Mouse (Mus musculus): ENCODE measurements around the gene Gramd1b.

The Gramd1b gene

GRCm38 (mm10) chr9:40426282-40426964, 104.8 kb downstream of the Gramd1b start:
- DNase-seq (ENCODE audit: low read depth, low spot score), result no peak

- no peak for DNase-seq (ENCODE audit: low read depth, low spot score)
Observed at GRCm38 (mm10) chr9:40424874-40425273, 106.3 kb downstream of the Gramd1b start.

DNA sequence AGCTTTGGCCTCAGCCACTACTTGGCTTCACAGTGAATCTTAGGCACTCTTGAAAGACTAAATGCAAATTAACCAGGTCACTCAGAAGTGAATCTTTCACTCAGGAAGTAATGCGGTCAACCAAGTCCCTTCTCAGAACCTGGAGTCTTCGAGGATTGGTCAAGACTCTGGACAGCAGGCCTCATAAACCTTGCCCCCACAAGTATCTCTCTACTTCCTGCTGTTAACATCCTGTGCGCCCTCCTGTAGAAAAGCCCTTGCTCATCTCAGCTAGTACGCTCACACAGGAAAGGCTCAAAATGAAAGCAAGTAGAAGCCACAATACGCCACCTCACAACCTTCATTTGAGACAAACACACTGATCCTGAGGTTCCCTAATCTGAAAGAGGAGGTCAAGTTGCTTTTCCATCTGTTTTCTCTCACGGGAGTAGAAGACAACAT, 107.7 kb downstream of the Gramd1b start:
- no peak for DNase-seq (ENCODE audit: low read depth, low spot score)

- DNase-seq (ENCODE audit: low read depth, low spot score), result no peak
Observed at GRCm38 (mm10) chr9:40422368-40423057, 108.7 kb downstream of the Gramd1b start.

GRCm38 (mm10) chr9:40420652-40421335, 110.4 kb downstream of the Gramd1b start:
- no peak for DNase-seq (ENCODE audit: low read depth, low spot score)

- DNase-seq (ENCODE audit: low read depth, low spot score), result no peak
Observed at GRCm38 (mm10) chr9:40418803-40419202, 112.4 kb downstream of the Gramd1b start.

DNA sequence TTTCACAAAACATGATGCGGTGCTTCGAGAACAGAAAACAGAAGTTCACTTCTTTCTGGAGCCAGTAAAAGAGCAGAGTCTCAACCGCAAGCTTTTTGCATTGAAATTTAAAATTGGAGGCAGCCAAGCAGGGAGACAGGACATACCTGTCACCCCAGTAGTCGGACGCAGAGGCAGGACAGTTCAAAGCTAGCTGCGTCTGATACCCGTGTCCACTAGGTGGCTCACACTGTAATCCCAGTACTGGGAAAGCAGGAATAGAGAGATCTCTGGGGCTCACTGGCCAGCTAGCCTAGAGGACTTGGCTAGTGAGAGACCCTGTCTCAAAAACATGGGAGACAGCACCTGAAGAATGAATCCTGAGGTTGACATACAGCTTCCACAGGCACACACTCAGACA, 115.0 kb downstream of the Gramd1b start:
- no peak for DNase-seq (ENCODE audit: low read depth, low spot score)

DNA sequence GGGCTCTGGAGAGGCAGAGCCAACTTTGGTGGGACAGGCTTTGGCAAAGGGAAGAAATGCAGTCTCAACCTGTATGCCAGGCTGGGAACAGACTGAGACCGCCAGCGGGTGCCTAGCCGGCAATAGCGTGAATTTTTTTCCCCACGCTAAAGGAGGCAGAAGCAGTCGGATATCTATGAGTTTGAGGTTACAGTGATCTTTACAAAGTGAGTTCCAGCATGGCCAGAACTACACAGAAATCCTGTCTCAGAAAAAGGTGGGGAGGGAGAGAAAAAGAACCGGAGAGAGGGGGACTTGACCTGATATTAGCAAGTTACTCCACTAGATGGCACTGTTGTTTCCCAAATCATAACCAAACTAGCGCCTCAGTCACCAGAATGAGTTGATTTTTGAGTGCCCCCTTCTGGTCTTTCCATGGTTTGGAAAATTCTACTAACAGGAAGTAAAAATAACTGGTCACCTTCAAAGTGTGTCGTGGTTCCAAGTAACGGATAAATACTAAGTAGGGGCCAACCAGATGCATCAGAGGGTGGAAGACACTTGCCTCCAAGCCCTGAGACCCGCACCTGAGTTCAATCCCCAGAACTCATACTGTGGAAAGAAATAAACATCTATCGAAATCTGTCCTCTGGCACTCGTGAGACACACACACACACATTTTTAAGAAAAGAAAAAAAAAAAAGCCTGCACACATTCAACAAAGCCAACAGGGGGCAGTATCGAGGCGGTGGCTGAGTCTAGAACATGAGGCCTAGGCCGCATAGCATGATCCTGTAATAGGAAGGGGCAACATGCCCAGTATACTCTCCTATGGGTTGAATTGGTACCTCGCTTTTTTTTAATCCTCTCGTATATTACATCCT, 116.0 kb downstream of the Gramd1b start:
- DNase-seq (ENCODE audit: low read depth, low spot score), result peak; percentile 90

GRCm38 (mm10) chr9:40414498-40414903, 116.7 kb downstream of the Gramd1b start:
- DNase-seq (ENCODE audit: low read depth, low spot score), result peak; percentile 77

DNA sequence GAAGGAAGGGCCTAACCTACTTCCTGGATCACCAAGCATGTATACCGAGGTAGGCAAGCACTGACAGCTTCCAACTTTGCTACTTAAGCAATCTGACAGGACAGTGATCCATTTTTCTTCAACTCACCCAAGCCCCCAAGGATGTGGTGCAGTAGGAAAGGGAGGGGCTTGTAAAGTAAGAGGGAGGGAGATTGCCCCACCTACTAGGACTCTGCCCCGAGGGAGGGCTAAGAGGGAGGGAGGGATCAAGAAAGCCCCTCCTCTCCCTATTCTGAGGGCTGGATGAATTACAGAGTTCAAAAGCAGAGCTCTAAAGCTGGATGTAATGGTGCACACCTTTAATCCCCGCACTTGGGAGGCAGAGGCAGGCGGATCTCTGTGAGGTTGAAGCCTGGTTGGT, 117.6 kb downstream of the Gramd1b start:
- DNase-seq (ENCODE audit: low read depth, low spot score), result no peak

DNA sequence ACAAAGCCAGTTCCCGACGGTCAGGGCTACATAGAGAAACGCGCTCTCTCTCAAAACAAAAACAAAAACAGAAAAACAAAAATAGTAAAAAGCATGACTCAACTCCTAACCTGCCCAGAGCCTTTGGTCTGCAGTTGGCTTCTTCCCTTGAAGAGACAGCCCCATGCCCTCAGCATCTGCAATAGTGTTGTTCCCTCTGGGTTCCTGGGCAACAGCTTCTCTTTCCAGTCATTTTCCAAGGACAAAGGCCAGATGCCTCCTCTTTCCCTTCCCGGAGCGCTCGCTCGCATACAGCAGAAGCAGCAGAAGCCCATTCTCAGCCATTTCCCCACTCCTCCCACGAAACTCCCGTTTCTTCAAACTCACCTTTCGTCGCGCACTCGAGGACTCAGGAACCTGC, 118.3 kb downstream of the Gramd1b start:
- DNase-seq (ENCODE audit: low read depth, low spot score), result no peak

GRCm38 (mm10) chr9:40412246-40412645, 118.9 kb downstream of the Gramd1b start:
- no peak for DNase-seq (ENCODE audit: low read depth, low spot score)

- DNase-seq (ENCODE audit: low read depth, low spot score), result no peak
Observed at GRCm38 (mm10) chr9:40410895-40411294, 120.3 kb downstream of the Gramd1b start.

GRCm38 (mm10) chr9:40409071-40409470, 122.1 kb downstream of the Gramd1b start:
- DNase-seq (ENCODE audit: low read depth, low spot score), result peak; percentile 60

DNA sequence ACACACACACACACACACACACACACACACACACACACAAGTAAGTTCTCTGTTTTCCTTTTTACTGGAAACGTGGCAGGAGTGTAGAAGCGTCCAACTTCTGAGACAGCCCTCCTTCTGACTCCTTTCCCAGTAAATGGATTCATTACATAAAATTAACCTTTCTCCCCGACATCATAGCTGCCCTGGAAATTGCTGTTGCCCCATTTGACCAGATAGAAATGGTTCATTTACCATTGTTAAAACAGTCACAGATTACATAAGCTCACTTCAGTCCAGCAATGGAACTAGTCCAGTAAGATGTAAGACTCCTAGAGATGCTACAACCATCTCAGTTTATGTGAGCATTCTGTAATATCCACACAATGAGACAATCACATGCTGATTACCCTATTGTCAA, 122.8 kb downstream of the Gramd1b start:
- DNase-seq (ENCODE audit: low read depth, low spot score), result no peak

DNA sequence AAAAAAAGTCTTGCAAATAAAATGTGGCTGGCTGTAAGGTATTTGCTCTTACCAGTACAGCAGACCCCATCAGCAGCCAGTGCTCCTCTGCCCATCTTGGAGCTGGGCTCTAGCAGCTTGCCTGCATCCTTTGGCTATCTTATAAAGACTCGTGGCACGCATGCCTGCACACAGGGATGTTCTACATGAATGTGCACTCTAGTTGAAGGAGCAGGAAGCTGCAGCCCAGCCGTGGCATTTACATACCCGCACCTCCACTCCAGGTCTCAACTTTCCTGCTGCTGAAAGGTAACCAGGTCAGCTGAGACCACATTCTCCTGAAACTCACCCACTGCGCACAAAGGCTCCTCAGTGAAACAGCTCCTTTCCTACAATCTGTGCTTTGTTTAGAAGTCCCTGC, 123.3 kb downstream of the Gramd1b start:
- no peak for DNase-seq (ENCODE audit: low read depth, low spot score)

DNA sequence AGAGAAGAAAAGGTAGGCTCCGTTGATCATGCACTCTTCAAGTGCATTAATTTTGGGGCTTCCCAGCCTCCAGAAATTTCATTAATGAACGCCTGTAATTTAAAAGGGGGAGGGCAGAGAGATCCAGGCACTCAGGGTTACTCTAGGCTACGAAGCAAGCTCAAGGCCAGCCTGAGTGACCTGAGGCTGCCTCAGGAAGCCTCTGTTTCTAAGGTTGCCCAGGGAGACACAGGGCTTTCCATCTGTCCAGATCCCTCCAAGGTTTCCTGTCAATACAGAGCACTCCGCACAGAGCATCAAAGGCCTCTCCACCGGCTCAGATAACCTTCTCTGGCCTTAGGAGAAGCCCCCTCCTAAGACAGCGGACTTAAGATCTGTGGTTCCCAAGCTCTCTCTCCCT, 125.4 kb downstream of the Gramd1b start:
- DNase-seq (ENCODE audit: low read depth, low spot score), result no peak

DNA sequence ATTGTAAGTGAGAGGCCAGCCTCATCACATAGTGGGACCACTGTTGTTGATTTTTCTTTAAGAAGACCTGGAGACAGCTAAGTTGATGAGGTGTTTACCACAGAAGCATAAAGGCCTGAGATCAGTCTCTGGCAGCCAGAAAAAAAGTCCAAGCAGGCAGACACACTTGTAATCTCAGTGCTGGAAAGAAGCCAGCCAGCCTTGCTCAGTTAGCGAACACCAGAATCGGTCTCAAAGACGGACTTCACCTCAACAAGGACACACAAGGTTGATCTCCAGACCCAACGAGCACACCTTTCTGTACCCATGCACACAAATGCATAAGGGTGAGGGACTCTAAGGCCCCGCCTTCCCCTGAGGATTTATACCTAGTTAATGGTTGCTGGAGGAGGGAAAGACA, 125.9 kb downstream of the Gramd1b start:
- no peak for DNase-seq (ENCODE audit: low read depth, low spot score)

GRCm38 (mm10) chr9:40404637-40405036, 126.5 kb downstream of the Gramd1b start:
- DNase-seq (ENCODE audit: low read depth, low spot score), result no peak

GRCm38 (mm10) chr9:40403750-40404149, 127.4 kb downstream of the Gramd1b start:
- no peak for DNase-seq (ENCODE audit: low read depth, low spot score)

DNA sequence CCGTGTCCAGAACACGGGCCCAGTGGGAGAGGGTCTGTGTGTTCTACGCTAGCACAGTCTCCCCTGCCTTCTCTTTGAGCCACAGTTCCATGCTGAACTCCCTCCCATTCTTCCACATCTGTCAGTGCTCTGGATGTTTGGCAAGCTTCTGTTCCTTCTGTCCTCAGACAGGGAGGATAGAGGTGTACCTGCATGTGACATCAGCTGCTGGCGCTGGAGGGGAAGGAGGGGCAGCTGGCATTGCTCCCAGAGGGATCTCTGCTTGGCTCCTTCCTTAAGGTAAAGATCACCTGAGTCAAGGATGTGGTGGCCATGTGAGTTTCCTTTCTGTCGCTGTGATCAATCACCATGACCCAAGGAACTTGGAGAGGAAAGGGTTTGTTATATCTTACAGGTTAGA, 129.4 kb downstream of the Gramd1b start:
- no peak for DNase-seq (ENCODE audit: low read depth, low spot score)

DNA sequence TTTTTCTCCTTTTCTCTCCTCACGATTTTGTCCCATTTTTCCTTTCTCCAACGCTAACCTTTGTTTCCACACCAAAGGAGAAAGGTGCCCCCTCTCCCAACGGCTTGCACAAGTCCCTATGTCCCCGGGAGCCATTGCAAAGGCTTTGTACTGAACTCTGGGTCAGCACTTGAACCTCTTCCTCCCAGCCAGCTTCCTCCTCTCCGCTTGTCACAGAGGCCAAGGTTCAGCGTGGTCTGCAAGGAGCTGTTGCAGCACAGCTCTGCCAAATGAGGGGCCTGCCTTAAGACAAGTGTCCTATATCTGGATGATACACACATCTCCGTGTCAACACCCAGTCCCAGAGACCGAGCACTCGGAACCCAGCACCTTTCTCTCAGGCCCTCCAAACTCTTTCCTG, 130.3 kb downstream of the Gramd1b start:
- DNase-seq (ENCODE audit: low read depth, low spot score), result no peak
